Mouse (Mus musculus) hindlimb bud, embryonic 11.5 days (tissue): ENCODE results near the gene Id1.

Source experiments
- DNase-seq: peaks from one replicate; pipeline ENCODE4 v3.0.0-alpha.2; 2012; ENCODE audit warnings: low read depth, low spot score; ENCODE audit errors: extremely low spot score

The Id1 gene

GRCm38 (mm10) chr2:152723651-152724331 lies 12.3 kb upstream of the Id1 start:
- DNase-seq, result no peak

GRCm38 (mm10) chr2:152724332-152724723 lies 11.7 kb upstream of the Id1 start:
- DNase-seq, result no peak

- no peak for DNase-seq
Measured at GRCm38 (mm10) chr2:152725178-152725750, 10.8 kb upstream of the Id1 start.

DNA sequence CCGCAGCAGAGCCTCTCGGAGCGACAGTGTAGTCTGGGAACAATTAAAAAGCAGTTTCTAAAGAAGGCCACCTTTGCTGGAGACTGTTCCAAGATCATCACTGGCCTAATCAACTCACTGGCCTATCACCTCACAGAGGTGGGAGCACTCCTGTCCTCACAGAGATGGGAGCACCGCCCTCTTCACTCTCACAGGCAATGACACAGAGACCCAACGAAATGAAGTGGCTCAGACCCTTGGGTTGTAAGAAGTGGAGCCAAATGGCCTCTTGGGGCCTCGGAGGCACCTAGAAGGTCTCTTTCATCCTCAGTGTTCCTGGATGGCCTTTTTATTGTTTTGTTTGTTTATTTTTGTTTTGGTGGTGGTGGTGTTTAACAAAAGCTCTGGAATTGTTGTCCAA lies 9.8 kb upstream of the Id1 start:
- no peak for DNase-seq

GRCm38 (mm10) chr2:152726751-152727335 lies 9.2 kb upstream of the Id1 start:
- no peak for DNase-seq

DNA sequence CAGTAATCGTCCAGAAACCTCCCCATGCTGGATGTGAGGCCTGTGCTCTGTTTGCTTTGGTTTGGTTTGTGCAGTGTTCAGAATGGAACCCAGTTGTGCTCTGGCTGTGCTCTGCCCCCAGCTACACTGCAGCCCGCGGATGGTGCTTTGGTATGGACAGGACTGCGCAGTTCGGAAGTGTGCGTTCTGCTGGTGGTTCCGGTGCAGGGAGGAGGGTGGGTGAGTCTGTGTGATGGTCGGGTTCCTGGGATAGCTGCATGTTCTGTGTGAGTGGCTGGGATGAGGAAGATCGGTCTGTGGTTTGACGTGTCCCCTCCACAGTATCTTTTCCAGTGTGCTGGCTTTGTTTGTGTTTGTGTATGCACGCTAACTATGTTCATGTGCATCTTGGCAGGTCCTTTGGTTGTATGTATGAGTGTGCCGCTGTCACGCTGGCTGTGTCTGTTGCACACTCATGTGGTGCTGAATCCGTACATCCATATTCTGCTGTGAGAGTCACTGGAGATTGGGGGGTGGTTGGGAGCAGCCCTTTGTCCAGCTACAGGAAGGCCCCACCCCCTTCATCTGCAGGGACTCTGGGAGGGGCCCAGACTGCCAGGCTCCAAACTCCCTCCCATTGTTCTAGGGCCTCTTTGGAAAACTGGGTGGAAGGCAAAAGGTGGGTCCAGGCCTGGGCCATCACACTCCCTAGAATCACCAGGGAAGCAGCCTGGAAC lies 8.1 kb upstream of the Id1 start:
- DNase-seq, result no peak

DNA sequence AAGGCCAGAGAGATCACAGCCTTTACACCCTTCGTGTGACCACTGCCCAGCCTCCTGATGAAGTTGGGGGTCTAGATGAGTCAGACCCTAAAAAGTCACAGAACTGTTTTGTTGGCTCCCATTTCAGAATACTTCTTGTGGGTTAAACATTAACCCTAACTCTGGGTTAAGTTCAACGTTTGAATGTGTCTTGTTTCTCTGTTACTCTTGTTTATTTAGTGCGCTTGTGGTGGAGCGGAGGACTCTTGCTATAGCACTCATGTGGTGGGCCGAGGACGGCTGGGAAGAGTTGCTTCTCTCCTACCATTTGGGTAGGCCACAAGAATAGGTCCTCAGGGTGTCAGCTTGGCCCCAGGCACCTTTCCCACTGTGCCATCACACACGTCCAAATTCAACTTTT lies 7.5 kb upstream of the Id1 start:
- no peak for DNase-seq

DNA sequence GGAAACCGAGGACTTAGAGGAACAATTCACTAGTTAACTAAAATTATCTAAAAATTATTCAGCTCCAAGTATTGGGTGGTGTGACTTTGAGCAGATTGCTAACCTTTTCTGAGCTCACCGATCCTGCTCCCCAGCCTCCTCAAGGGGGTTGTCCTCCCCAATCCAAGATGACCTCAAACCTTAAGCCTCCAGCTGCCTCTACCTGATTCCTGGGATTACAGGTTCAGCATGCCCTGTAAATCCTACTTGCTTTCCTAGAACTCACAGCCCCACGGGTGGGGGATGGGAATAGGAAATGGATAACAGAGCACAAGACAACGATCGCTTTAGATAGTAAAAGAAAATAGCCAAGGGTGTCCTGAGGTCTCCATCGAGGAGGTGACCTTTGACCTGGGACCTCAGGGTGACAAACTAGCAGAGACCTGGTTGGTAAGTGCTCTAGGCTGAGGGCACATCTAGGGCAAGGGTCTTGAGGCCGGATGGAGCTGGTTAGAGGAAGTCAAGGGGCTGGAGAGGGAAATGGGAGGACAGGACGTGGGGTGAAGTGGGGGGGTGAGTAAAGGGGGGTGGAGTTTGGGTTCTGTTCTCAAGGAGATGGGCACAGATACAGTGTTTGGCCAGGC lies 6.9 kb upstream of the Id1 start:
- DNase-seq, result no peak

DNA sequence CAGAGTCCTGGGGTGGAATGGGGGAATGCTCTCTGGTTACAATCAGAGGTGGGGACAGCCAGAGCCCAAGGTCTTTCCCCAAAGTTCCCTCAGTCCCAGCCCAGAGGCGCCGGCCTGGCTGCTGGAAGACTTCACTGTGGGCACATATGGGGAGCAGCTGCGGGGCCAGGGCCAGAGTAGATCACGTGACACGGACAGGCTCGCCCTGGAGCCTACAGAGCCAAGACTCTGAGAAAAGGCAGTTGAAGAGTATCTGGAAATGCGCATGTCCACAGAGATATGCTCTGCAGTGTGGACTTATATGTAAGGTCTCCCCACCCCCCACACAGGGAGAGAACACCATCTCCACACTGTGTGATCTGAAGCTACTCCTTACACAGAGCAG lies 6.4 kb upstream of the Id1 start:
- no peak for DNase-seq

DNA sequence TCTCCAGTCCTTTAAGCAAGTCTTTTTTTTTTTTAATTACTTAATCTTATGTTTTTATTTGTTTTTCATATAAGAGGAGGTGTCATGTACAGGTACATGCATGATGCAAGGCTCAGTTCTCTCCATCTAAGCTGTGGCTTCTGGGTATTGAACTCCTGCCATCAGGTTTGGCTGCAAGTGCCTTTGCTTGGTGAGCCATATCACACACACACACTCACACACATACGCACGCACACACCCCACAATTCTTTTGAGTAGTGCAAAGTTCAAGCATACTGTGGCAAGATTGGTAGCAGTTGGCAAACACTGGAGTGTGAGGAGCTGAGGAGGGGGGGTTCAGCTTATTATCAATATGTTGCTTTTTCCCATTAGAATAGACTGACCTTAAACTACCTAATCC lies 2.9 kb upstream of the Id1 start:
- no peak for DNase-seq

DNA sequence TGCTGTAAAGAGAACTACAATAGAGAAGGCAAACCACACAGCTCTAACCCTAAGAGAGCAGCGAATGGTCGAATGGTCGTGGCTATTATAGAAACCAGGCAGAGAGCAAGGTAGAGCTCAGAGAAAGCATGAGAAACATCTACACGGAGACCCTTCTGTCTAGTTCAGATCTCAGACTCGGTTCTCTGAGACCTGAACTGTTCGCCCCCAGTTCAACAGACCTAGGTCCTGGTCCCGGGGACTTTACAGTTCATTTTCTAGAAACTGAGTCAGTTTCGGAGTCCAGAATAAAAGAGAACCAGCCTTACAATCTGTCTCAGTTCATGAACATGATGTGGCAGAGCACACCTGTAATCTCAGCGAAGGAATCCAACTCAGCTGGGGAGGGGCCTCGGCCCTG lies 1.6 kb upstream of the Id1 start:
- no peak for DNase-seq

- DNase-seq, result peak; percentile 93
Measured at GRCm38 (mm10) chr2:152734984-152735383, 1.1 kb upstream of the Id1 start.

GRCm38 (mm10) chr2:152736748-152737147 lies 697 bp downstream of the Id1 start:
- DNase-seq, result no peak

GRCm38 (mm10) chr2:152737306-152738221 lies 1.5 kb downstream of the Id1 start:
- no peak for DNase-seq

DNA sequence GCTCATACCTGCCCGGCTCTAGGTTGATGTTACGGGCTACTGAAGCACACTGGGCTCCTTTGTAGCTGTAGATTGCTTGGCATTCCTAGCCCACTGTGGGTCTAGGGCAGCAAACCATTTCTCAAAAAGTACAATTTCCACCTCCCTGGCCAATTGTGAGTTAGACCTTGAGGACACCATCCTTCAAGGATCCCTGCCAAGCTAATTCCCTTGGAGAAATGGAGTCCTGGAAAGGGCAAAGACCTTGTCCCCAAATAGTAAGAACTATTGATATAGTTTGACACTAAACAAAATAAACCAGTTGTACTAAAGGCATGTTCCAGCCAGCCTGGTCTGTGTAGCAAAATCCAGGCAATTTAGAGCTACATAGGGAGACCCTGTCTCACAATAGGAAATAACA lies 2.3 kb downstream of the Id1 start:
- no peak for DNase-seq

GRCm38 (mm10) chr2:152739031-152739841 lies 3.2 kb downstream of the Id1 start:
- DNase-seq, result no peak

GRCm38 (mm10) chr2:152739842-152740260 lies 3.8 kb downstream of the Id1 start:
- no peak for DNase-seq

DNA sequence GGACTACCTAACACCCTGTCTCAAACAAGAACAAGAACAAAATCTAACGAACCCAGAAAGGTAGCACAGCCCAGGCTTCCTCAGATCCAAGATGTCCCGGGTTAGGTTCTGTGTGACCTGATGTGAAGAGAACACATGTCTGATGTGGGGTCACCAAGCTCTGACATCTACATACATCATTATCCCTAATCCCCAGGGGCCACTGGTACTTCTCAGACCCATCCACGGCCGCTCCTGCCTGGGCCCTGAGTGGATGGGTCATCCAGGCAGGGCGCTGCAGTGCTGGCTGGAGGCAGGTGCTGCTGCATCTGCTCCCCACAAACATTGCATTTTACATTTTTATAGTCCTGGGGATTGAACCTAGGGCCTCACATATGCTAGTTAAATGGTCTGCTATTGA lies 4.4 kb downstream of the Id1 start:
- DNase-seq, result no peak

- DNase-seq, result no peak
Measured at GRCm38 (mm10) chr2:152741153-152742041, 5.3 kb downstream of the Id1 start.
